Mouse (Mus musculus) liver, embryonic 13.5 days (tissue): Measurements from ENCODE around the gene Sult2a2. TPM values are rescaled to one million over a fixed set of nuclear protein-coding genes. Genes with fewer than 3 reads are reported as not detected.
"Not testable (repeated sequence)": the region's sequence is repeated elsewhere in the genome, so short reads cannot be mapped to it uniquely, and the experiment has no call there.

Experiments used
- ATAC-seq: fragments of 200-750 bp; cut with Nextera tagmentation; 2 replicates; pipeline ENCODE4 v1.8.0; 2017; ENCODE audit warnings: low read depth, mild to moderate bottlenecking, moderate number of reproducible peaks, moderate library complexity
- DNase-seq: peaks from one replicate; pipeline ENCODE4 v3.0.0; 2022
- H3K27ac ChIP-seq: fragments of 300-500 bp; sonication (generic); 2 replicates; pipeline ENCODE4 v1.5.1; 2015; ENCODE audit warnings: moderate library complexity, mild to moderate bottlenecking, inconsistent platforms
- H3K27me3 ChIP-seq: fragments of 300-500 bp; sonication (generic); 2 replicates; pipeline ENCODE4 v1.6.1; 2015; ENCODE audit warnings: mild to moderate bottlenecking, inconsistent platforms
- H3K36me3 ChIP-seq: fragments of 300-500 bp; sonication (generic); 2 replicates; pipeline ENCODE4 v1.6.1; 2015; ENCODE audit warnings: mild to moderate bottlenecking, inconsistent platforms
- H3K4me1 ChIP-seq: fragments of 300-500 bp; sonication (generic); replicated peaks from 2 replicates; pipeline ENCODE4 v1.6.1; 2015; ENCODE audit warnings: inconsistent platforms
- H3K4me2 ChIP-seq: fragments of 300-500 bp; sonication (generic); 2 replicates; pipeline ENCODE4 v1.6.1; 2015; ENCODE audit warnings: inconsistent platforms, mild to moderate bottlenecking, moderate library complexity
- H3K4me3 ChIP-seq: fragments of 300-500 bp; sonication (generic); replicated peaks from 2 replicates; pipeline ENCODE4 v1.5.1; 2015; ENCODE audit warnings: mild to moderate bottlenecking, inconsistent platforms
- H3K9ac ChIP-seq: fragments of 300-500 bp; sonication (generic); 2 replicates; pipeline ENCODE4 v1.6.1; 2015; ENCODE audit warnings: mild to moderate bottlenecking, inconsistent platforms
- H3K9me3 ChIP-seq: fragments of 300-500 bp; sonication (generic); replicated peaks from 2 replicates; pipeline ENCODE4 v1.6.1; 2016; ENCODE audit warnings: inconsistent platforms
- WGBS: fragments of 180-500 bp; shearing (Covaris S2); methylation state at CpG from one replicate; pipeline ENCODE4 v1.1.7; 2015; ENCODE audit not compliant: insufficient replicate concordance; 5-methylcytosine and 5-hydroxymethylcytosine counted together
- polyA plus RNA-seq: library from polyadenylated mRNA; unstranded; fragments of >200 nt; fragmentation: Nextera tagmentation; extraction: Ambion mirVana; gene quantifications from 2 replicates; pipeline ENCODE4 v1.2.1, GENCODE M21; 2015

The Sult2a2 gene
- not detected in 2 replicates for polyA plus RNA-seq

GRCm38 (mm10) chr7:13733205-13733604 is at the start of gene Sult2a2:
Gene Sult2a2, plus strand, starts transcription at chr7:13733505.
- WGBS: 66% methylated on average over 1 of the region's 2 CpGs
- ATAC-seq, H3K9me3 ChIP-seq: not testable (repeated sequence)

GRCm38 (mm10) chr7:13813913-13814312 is 80.6 kb downstream of the Sult2a2 start:
- no peak overlapping the region for H3K4me3 ChIP-seq
- DNase-seq: no peak
- H3K36me3 ChIP-seq: no peaks in the 10 kb centered on the region
- H3K27me3 ChIP-seq: no peaks in the 10 kb centered on the region
- 61% methylated on average over 1 of the region's 1 CpGs for WGBS
- peak; percentile 58 for ATAC-seq
- H3K4me1 ChIP-seq: no peaks in the 10 kb centered on the region
- no peak overlapping the region for H3K27ac ChIP-seq
- no peak overlapping the region for H3K4me2 ChIP-seq
- H3K9me3 ChIP-seq: no peaks in the 10 kb centered on the region
- H3K9ac ChIP-seq: no peak overlapping the region

More at GRCm38 (mm10) chr7:13733205-13733604, at the start of gene Sult2a2:
- not testable (repeated sequence) for DNase-seq, H3K4me2 ChIP-seq, H3K9ac ChIP-seq, H3K4me3 ChIP-seq, H3K27me3 ChIP-seq, H3K4me1 ChIP-seq, H3K36me3 ChIP-seq, H3K27ac ChIP-seq

Other genes with a start within 250 kb of the Sult2a2 start
- gene Bsph2, start 162.4 kb upstream of the Sult2a2 start, polyA plus RNA-seq: not detected in 2 replicates
- gene Sult2a5, start 109.5 kb upstream of the Sult2a2 start, polyA plus RNA-seq: not detected in 2 replicates
- 0.83 and 1.3 TPM in 2 replicates for gene Sult2a1, start 103.9 kb downstream of the Sult2a2 start, polyA plus RNA-seq